Mouse (Mus musculus) layer of hippocampus, adult 9-10 months (tissue): ENCODE data around the gene Gm37240.
"Not testable (repeated sequence)": the region's sequence is repeated elsewhere in the genome, so short reads cannot be mapped to it uniquely, and the experiment has no call there.

ENCODE experiments used
- DNase-seq: peaks from one replicate; pipeline ENCODE4 v3.0.0; 2022; ENCODE audit warnings: low spot score

The Gm37240 gene

DNA sequence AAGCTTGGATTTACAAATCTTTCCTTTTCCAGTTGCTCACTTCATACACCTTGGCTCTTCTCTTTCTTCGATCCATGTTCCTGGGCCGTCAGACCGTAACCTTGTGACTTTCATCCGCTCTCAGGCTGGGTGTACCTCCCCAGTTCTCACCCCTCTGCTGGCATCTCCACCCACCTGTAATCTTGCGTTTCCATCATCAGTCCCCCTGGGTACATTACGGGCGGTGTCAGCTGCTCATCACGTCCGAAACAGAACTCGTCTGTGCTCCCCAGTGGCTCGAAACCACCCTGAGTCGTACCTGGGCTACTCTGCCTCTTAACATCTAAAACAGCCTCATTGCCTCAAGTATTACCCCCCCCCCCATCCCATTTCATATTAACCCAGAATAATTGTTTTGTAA lies 1215.2 kb downstream of the Gm37240 start:
- DNase-seq = no peak

DNA sequence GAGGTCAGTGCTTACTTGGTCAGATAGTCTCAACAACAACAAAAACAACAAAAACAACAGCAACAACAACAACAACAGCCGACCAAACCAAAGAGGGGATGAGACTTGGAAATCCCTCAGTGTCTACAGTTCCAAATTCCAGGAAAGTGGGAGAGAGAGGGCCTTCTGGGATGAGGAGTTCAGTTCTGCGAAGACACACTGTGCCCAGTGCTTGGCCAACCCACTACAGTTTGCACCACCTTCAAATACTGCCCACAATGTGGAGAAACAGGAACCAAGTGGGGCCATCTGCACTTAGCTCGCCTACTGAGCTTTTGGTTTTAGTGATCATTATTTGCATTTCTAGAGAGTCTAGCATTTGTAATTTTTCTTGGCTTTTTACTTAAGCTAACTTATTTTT lies 1218.4 kb downstream of the Gm37240 start:
- no peak for DNase-seq

DNA sequence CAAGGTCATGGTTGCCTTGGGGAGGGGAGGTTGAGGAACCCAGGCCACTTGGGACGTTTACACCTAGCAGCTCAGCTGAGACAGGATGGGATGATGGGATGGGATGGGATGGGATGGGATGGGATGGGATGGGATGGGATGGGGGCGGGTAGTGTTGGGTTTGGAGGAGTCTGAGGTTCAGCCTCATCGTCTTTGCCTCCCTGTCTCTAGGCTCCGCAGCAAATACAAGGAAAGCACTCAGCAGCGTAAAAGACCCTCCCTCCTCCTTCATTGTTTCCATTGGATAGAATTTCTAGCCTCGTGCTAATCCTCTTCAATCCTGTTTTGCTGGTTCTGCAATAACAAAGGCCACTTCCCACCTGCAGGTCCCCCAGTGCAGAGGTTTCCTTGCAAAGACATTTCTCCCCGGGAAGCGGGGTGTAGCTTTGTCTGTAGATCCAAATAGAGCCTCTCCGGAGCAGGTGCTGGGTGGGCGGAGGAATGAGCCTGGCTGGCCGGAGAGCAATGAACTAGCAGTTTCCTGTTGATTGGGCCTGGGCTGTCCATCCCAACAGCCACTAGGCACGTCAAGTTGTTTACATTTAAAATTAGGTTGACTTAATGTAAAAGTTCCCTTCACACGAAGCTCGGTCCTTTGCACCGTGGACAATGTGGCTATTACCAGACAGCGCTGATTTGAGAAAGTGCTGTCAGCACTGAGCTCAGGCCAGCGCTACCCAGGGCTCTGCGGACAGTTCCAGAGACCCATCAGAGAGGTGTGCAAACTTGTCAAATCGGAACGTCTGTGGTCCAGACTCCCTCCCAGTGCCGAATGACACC lies 1221.9 kb downstream of the Gm37240 start:
- DNase-seq = no peak

DNA sequence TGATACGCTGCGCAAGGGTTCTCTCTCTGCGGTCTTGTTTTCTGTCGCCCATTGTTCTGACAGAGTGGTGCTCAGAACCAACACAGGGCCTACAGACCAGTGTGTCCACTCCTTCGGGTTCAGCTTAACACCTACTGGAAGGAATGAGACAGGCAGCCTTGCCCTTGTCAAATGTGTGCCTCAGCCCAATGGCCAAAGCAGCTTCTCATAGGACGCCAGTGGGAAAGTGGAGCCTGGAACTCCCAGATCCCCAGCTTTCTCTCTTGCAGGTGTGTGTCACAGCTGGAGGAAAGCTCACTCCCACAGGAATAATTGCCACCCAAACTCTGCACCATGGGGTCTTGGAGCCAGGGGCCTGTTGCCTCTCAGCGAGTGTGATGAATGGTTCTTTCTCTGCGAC lies 1222.6 kb downstream of the Gm37240 start:
- DNase-seq = no peak

GRCm38 (mm10) chr3:84663858-84664257 lies 1223.5 kb downstream of the Gm37240 start:
- no peak for DNase-seq

- DNase-seq = no peak
Measured at GRCm38 (mm10) chr3:84663079-84663478, 1224.2 kb downstream of the Gm37240 start.

- DNase-seq = no peak
Measured at GRCm38 (mm10) chr3:84660380-84660779, 1226.9 kb downstream of the Gm37240 start.

GRCm38 (mm10) chr3:84658872-84659271 lies 1228.4 kb downstream of the Gm37240 start:
- no peak for DNase-seq

GRCm38 (mm10) chr3:84658017-84658416 lies 1229.3 kb downstream of the Gm37240 start:
- no peak for DNase-seq

DNA sequence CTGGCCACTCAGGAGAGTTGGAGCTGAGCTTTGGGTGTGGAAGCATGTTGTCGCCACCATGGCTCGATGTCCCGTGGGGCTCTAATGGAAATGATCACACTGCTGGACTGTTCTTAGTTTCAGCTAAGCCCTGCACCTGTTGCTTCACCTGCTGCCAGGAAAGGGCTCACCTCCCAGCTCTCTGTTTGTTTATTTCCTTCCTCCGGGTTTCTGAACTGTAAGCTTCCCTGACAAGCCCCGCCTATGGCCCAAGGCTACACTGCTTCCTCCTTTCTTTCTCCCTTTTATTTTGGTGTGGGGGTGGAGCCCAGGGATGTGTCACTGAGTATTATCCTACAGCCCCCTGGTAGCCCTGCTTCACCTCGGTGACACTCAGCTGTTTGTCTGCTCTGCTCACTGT lies 1230.1 kb downstream of the Gm37240 start:
- no peak for DNase-seq

GRCm38 (mm10) chr3:84655785-84656150 lies 1231.5 kb downstream of the Gm37240 start:
- not testable (repeated sequence) for DNase-seq

DNA sequence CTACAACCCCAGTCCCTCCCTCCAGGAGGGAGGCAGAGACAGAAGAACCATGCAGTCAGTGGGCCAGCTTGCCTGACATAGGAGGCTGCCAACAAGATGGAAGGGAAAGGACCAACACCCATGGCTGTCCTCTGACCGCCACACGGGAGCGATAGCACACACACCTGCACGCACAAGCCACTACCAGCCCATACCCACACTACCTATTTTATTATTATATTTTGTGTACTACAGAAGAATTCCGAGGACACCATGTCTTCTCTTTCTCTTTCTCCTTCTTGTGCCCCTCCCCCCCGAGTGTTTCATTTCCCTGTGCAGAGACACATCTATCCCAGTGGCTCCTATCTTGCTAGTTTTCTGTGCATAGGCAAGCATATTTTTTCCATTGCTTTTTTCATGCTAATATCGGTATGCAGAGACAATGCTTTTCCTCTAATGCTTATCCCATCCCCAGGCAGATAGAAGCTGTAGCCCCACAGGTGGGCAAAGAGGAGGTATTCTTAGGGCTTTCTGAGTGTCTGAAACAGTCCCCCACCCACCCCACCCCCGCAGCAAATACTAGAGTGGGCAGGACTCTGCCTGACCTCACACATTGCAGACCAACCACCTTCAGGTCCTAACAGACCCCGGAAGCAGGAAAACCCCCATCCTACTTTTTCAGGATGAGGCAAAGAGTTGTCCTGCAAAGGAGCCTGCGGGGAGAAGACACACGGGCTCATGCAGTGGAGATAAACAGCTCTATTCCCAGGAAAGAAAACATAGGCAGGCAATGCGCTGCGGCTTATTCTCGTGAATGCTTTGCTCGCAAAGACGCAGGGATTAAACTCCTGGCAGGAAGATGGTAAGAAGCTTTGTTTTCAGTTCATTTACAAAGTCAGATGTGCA lies 1232.2 kb downstream of the Gm37240 start:
- no peak for DNase-seq

DNA sequence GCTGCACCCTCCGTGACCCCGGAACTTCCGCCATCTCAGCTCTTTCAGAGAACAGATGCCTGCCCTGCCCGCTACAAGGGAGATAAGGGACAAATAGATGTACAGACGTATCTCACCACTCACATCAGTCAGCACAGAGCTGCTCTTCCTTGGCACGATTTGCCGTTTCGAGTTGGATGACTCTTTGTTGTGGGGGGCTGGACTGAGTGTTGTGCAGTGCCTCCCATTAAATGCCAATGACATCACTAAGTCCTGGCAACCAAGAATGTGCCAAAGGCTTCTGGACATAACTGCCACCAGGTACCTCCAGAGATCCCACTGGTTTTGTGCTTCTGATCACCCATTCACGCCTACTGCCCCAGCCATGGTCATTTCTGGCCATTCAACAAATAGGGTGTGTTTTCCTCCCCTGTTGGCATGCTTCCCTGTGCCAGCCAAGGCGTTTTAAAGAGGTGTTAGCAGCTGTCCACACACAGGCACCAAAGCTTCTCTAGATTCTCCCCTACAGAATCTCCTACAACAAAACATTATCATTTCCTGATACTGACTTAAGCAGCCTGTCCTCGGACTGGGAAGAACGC lies 1233.0 kb downstream of the Gm37240 start:
- no peak for DNase-seq

DNA sequence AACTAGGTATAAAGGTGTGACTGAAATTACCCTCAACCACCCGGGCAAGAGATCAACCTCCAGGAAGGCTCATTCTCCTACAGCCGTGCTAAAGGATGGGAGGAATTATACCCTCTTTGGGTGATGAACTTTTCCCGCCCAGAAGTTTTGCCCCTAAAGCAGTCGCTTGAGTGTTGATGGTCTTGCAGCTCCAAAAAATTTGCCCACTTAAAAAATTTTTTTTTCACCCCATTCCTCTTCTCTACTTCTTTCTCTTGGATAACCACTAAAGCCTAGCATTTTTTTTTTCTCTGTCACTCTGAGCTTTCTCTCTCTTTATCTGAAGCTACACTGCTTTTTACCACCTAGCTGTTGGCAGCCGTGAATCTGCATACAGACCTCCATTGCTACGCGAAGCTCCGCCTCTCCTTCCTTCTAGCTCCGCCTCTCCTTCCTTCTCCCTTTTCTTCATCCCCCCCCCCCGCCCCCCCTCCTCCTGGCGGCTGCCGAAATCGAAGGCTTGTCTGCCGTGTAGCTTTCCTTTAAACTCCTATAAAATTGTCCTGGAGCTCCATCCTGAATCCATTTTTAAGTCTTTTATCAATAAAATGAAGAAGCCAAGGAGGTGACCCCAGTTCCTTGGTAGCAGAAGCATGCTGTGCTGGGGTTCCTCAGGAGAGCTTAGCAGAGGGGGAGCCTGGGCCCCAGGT lies 1233.6 kb downstream of the Gm37240 start:
- DNase-seq = no peak

- DNase-seq = no peak
Measured at GRCm38 (mm10) chr3:84652643-84653556, 1234.4 kb downstream of the Gm37240 start.

DNA sequence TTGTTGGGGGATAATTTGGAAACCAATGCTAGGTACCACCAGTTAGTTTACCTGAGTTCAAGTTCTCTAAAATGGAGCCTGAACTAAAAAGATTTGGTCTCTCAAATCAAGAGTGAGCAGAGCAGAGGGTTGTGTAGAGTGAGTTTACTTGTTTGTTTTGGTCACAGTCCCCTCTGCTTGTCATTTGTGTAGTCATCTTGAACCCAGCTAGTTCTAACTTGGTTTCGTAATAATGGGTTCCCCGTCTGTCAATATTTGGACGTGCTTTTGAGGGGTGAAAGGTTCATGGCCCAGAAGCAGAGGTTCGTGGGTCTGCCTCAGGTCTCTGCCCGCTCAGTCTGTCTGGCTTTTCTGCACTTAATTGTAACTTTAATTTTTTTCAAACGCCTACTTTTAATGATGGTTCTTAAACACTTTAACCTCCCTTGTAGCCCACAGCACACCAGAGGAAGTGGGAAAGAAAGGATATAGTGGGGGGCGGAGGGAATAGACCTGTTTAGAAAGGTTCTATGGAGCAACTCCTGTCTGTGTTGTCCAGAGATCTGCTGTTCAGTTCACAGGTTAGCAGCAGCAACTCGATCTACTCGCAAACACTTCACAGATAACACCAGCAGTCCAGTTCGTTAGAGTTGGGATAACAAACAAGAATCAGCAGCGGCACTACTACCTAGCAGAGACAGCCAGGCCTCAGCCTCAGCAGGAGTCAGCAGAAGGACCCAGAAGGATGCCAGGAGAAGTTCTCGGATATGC lies 1237.6 kb downstream of the Gm37240 start:
- DNase-seq = no peak

- not testable (repeated sequence) for DNase-seq
Measured at GRCm38 (mm10) chr3:84648069-84648468, 1239.2 kb downstream of the Gm37240 start.

- DNase-seq = no peak
Measured at GRCm38 (mm10) chr3:84647616-84648015, 1239.7 kb downstream of the Gm37240 start.

DNA sequence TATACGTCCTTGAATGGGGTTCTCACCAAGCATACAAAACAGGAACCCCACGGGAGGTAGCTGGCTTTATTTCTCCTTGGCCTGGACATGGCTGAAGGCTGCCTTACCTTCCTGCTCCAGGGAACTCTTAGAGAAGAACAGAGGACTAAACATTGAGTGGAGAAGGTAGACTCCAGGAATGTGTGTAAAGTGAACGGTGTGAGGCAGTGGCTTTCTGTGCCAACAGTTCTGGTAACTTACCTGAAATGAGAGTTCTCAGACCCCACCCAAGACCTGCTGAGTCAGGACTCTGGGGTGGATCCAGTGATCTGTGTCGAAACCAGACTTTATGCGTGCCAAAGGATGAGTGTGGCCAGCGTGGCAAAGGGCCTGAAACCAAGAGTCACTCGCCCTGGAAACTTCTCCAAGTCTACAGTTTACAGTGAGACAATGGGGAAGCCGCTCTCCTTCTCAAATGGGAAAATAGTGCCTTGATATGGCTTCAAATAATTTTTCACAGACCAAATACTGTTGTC lies 1240.9 kb downstream of the Gm37240 start:
- no peak for DNase-seq

GRCm38 (mm10) chr3:84646007-84646290 lies 1241.4 kb downstream of the Gm37240 start:
- no peak for DNase-seq
